Mouse (Mus musculus) frontal cortex, postnatal 36 days (tissue): Measurements from ENCODE around the gene Sh3pxd2a.

Source experiments
- DNase-seq, 2 experiments: peaks; one replicate each; pipeline ENCODE4 v3.0.0; 2022; ENCODE audit warnings: low spot score in 2 of 2

The Sh3pxd2a gene

GRCm38 (mm10) chr19:47279788-47280532 is 184.2 kb downstream of the Sh3pxd2a start:
- peak; percentile 83 to 87 for DNase-seq

DNA sequence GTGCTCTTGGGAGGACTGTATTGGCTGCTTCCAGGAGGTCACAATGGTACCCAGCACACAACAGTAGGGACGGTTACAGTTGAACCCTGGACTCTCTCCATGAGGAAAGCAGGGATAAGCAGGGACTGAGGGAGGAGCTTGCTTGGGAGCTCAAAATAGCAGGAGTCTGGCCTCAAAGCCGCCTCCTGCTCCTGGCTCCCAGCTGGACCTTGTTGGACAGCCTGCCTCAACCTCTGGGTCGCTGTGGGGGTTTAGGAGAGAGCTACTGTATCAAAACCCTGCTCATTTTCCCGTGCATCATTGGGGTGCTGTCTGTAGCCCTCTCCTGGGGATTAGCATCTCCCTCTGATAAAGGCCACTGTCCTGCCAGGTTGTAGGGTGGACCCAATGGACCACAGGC is 184.8 kb downstream of the Sh3pxd2a start:
- DNase-seq = no peak

GRCm38 (mm10) chr19:47276730-47277129 is 187.5 kb downstream of the Sh3pxd2a start:
- peak in 1 of 2 experiments; percentile 80 for DNase-seq

DNA sequence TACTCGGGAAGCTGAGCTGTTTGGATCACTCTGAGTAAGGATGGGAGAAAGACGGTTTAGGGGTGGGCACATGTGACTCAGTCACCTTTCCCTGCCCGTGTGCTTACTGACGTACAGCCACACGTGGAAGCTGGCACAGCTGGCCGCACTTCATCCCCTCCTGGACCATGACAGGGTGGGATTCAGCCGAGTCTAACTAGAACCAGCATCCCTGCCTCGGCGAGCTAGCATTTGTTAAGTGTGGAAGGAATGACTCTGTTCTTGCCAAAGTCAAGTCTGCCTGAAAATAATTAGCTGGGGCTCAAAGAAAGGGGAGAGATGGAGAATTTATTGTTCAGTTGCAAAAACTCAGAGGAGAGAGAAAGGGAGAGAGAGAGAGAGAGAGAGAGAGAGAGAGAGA is 193.7 kb downstream of the Sh3pxd2a start:
- DNase-seq = no peak

- no peak for DNase-seq
These were observed 194.5 kb downstream of the Sh3pxd2a start for GRCm38 (mm10) chr19:47269729-47270128.

GRCm38 (mm10) chr19:47267066-47267465 is 197.1 kb downstream of the Sh3pxd2a start:
- no peak for DNase-seq

DNA sequence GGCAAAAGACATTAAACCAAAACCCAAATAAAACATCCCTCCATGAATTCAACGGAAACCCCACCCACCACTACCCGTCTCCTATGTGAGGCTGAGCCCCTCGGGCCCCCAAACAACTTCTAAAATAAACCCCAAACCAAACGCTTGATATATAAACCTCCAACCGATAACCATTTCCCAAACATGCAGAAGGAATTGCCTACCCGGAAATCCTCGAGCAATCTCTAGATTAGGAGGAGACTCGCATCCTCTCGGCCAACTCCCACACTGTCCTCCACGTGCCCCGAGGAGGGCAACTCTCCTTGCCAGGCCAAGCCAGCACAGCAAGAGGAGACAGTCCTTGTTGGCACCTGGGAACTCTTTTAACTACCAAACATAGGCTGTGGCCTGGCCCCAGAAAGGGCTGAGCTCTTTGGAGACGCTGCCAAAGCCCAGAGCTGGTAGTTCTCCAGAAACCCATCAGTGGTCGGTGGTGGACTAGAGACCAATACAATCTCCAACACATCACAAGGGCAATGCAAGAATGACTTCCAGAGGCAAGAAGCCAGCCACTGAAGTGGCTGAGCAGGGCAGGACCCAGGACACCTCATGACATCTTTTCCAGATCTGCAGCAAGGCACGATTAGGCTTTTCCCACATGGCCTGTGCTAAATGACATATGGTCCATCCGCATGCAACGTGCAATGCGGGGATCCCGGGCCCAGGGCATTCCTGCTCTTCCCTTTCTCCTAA is 198.0 kb downstream of the Sh3pxd2a start:
- DNase-seq = no peak

- DNase-seq = peak; percentile 79
These were observed 199.7 kb downstream of the Sh3pxd2a start for GRCm38 (mm10) chr19:47264322-47265092.

GRCm38 (mm10) chr19:47263621-47264020 is 200.6 kb downstream of the Sh3pxd2a start:
- no peak for DNase-seq

GRCm38 (mm10) chr19:47261196-47261595 is 203.0 kb downstream of the Sh3pxd2a start:
- DNase-seq = peak; percentile 56 to 74

GRCm38 (mm10) chr19:47259581-47259980 is 204.6 kb downstream of the Sh3pxd2a start:
- DNase-seq = no peak

DNA sequence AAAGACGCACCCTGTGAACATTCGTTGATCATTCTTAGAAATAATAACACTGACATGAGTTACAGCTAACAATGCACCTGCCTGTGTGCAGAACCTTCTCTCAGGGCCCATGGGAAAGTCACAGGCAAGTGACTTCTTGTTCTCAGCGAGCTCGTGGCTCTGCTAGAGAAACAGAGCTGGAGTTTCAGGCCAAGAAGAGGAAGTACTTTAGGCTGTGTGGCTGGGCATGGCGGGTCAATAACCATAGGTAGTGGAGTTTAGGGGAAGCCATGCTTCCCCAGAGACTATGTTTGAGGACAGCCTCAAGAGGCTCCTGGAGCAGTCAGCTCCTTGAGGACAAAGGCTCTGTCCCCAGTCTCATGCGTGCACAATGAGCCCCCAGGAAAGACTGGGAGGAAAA is 208.3 kb downstream of the Sh3pxd2a start:
- no peak for DNase-seq

DNA sequence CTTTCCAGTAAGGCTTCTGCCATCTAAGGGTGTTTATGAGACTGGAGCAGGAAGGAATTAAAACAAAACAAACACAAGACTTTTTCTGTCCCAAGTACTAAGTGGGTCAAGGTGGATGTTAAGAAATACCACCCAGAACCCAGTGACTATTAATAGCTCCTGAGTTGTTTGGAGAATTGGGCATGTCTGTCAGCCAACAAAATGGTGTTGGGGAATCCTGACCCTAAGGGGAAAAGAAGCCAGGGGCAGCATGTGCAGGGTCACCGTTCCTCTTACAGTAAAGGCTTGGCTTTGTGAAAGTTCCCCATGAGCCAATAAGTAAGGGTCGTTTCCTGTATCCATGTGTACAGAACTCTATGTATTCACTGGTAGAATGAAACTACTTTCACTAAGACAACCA is 209.2 kb downstream of the Sh3pxd2a start:
- no peak for DNase-seq

GRCm38 (mm10) chr19:47253053-47253628 is 211.1 kb downstream of the Sh3pxd2a start:
- no peak for DNase-seq

- DNase-seq = no peak
These were observed 213.3 kb downstream of the Sh3pxd2a start for GRCm38 (mm10) chr19:47250931-47251330.

- no peak for DNase-seq
These were observed 215.2 kb downstream of the Sh3pxd2a start for GRCm38 (mm10) chr19:47248906-47249568.

DNA sequence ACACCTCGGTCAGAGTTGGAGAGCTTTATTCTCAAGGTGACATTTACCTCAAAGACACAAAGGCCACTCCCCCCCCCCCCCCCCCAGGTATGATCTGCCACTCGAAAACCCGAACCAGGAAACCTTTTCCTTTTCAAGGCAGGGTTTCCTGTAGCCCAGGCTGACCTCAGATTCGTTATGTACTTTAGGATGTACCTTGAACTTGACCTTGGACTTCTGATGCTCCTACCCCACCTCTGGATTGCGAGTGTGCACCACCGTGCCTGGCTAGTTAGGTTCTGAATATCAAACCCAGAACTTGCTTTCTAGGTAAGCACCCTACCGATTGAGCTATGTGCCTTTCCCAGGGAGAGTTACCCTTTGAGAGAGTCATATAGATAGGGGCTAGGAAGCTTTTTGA is 215.9 kb downstream of the Sh3pxd2a start:
- no peak for DNase-seq

- no peak for DNase-seq
These were observed 216.4 kb downstream of the Sh3pxd2a start for GRCm38 (mm10) chr19:47247791-47248190.

GRCm38 (mm10) chr19:47245512-47245911 is 218.7 kb downstream of the Sh3pxd2a start:
- no peak for DNase-seq

GRCm38 (mm10) chr19:47242227-47242626 is 222.0 kb downstream of the Sh3pxd2a start:
- no peak for DNase-seq

DNA sequence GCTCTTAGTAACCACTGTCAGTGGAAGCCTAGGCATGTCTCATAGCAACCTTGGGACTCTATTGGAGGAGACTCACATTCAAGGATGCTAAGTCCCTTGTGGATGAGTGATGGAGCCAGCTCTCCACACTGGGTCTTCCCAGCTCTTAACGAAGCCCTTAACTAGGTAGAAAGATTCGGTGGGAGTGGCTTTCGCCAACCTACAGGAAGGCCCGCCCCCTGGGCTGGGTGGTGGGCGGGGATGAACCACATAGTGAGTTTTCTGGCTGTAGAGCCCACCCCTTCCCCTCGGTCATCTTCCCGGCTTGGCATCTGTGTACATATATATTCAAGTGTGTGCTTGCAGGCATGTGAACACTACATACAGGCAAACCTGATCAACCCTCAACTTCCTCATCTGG is 223.2 kb downstream of the Sh3pxd2a start:
- no peak for DNase-seq

- no peak for DNase-seq
These were observed 224.1 kb downstream of the Sh3pxd2a start for GRCm38 (mm10) chr19:47240076-47240475.
